ENCODE assay signal across 7 mouse cellular contexts in the genomic region with DNA sequence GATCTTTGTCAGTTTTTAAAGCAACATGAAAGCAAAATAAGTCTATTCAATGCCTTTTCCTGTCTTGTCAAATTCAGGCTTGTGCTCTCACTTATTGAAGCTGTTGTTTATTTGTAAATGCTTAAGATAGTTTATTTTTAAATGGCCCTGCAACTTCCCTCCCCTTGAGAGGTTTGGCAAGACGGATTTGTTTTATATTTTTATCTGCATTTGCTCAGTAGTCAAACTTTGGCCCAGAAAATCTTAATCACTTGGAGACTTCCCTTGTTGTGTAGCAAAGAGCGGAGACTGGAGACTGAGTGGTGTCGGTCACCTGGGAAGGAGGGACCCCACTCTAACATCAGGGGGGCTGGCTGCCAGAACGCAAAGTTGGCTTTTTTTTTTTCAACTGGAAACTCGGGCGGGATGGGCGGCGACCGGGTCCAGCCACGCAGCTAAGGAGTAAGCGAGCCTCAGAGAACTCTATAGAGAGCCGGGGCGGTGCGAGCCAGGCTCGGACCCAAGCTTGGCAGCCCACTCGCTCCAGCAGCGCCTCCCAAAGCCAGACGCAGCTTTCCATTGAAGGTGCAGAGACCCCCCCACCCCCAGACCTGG. TPM values are rescaled to one million over a fixed set of nuclear protein-coding genes. Genes with fewer than 3 reads are reported as not detected.
DNase-seq lines count a peak whose midpoint lies in the region; ATAC-seq lines count a peak whose summit lies in the region.

No protein-coding gene starts in this region.

- WGBS in neural tube, embryonic 11.5 days, result 1% methylated on average over 18 of the region's 18 CpGs
- WGBS in forebrain, embryonic 10.5 days, result under 1% methylated on average over 18 of the region's 18 CpGs
- 3% methylated on average over 18 of the region's 18 CpGs for WGBS in liver, embryonic 11.5 days
- under 1% methylated on average over 18 of the region's 18 CpGs for WGBS in stomach, embryonic 16.5 days

- no peaks in the 10 kb centered on the region for H3K9me3 ChIP-seq in neural tube, embryonic 11.5 days (ENCODE audit: control insufficient read depth, low read length)
- H3K9me3 ChIP-seq in forebrain, embryonic 10.5 days, result no peaks in the 10 kb centered on the region
- no peaks in the 10 kb centered on the region for H3K9me3 ChIP-seq in liver, embryonic 11.5 days (ENCODE audit: control insufficient read depth, low read length)
- H3K9me3 ChIP-seq in stomach, embryonic 16.5 days (replicated peaks; ENCODE audit: control insufficient read depth, low read length), result no peaks in the 10 kb centered on the region

- H3K4me3 ChIP-seq in neural tube, embryonic 11.5 days (ENCODE audit: low read depth, low read length), result peak overlapping the region; percentile 81
- H3K4me3 ChIP-seq in forebrain, embryonic 10.5 days, result peak overlapping the region; percentile 84
- H3K4me3 ChIP-seq in liver, embryonic 11.5 days (ENCODE audit: low read depth, low read length), result peak overlapping the region; percentile 91
- peak overlapping the region; percentile 98 for H3K4me3 ChIP-seq in stomach, embryonic 16.5 days (replicated peaks; ENCODE audit: low read length)

- peak overlapping the region; percentile 60; the same call in 1 of the 2 replicates for H3K27ac ChIP-seq in neural tube, embryonic 11.5 days (ENCODE audit: low read depth, low read length)
- H3K27ac ChIP-seq in forebrain, embryonic 10.5 days, result peak overlapping the region; percentile 99
- H3K27ac ChIP-seq in liver, embryonic 11.5 days (ENCODE audit: low read depth, low read length), result no peak overlapping the region
- peak overlapping the region; percentile 90 for H3K27ac ChIP-seq in stomach, embryonic 16.5 days (ENCODE audit: low read length)

- peak overlapping the region; percentile 41 for H3K9ac ChIP-seq in neural tube, embryonic 11.5 days (ENCODE audit: low read length)
- H3K9ac ChIP-seq in liver, embryonic 11.5 days (ENCODE audit: low read depth, low read length), result peak overlapping the region; percentile 59
- H3K9ac ChIP-seq in stomach, embryonic 16.5 days (ENCODE audit: low read length), result peak overlapping the region; percentile 77

- no peak for DNase-seq in neural tube, embryonic 11.5 days (ENCODE audit: low spot score)
- DNase-seq in neural tube, embryonic 10.5 days (ENCODE audit: extremely low spot score, low spot score), result no peak
- no peak for DNase-seq in forebrain, embryonic 10.5 days (ENCODE audit: extremely low spot score, low spot score)
- no peak for DNase-seq in liver, embryonic 11.5 days (ENCODE audit: low spot score)
- no peak for DNase-seq in cerebellum, postnatal 25 days
- DNase-seq in left cerebral cortex, adult 18-20 months (ENCODE audit: low spot score in 2 of 2), result no peak

- H3K4me2 ChIP-seq in neural tube, embryonic 11.5 days (ENCODE audit: low read depth), result peak overlapping the region; percentile 51
- H3K4me2 ChIP-seq in liver, embryonic 11.5 days, result peak overlapping the region; percentile 74
- peak overlapping the region; percentile 67 for H3K4me2 ChIP-seq in stomach, embryonic 16.5 days (ENCODE audit: low read depth, low read length)

- H3K4me1 ChIP-seq in neural tube, embryonic 11.5 days (ENCODE audit: control insufficient read depth, insufficient read depth, low read length), result peaks cover 5% of the 10 kb centered on the region; the same call in 1 of the 2 replicates
- H3K4me1 ChIP-seq in forebrain, embryonic 10.5 days, result peaks cover 28% of the 10 kb centered on the region
- H3K4me1 ChIP-seq in liver, embryonic 11.5 days (replicated peaks; ENCODE audit: control insufficient read depth, insufficient read depth, low read length), result peaks cover 6% of the 10 kb centered on the region
- peaks cover 5% of the 10 kb centered on the region for H3K4me1 ChIP-seq in stomach, embryonic 16.5 days (ENCODE audit: control insufficient read depth, insufficient read depth, low read length)

- H3K36me3 ChIP-seq in neural tube, embryonic 11.5 days (ENCODE audit: control insufficient read depth, insufficient read depth, low read length), result no peaks in the 10 kb centered on the region
- H3K36me3 ChIP-seq in forebrain, embryonic 10.5 days (replicated peaks), result no peaks in the 10 kb centered on the region
- no peaks in the 10 kb centered on the region for H3K36me3 ChIP-seq in liver, embryonic 11.5 days (ENCODE audit: control insufficient read depth, insufficient read depth, low read length)
- no peaks in the 10 kb centered on the region for H3K36me3 ChIP-seq in stomach, embryonic 16.5 days (ENCODE audit: control insufficient read depth, insufficient read depth, low read length)

- H3K27me3 ChIP-seq in neural tube, embryonic 11.5 days (ENCODE audit: control insufficient read depth, insufficient read depth, low read length), result no peaks in the 10 kb centered on the region
- no peaks in the 10 kb centered on the region for H3K27me3 ChIP-seq in forebrain, embryonic 10.5 days (ENCODE audit: poor library complexity, severe bottlenecking)
- no peaks in the 10 kb centered on the region for H3K27me3 ChIP-seq in liver, embryonic 11.5 days (replicated peaks; ENCODE audit: control insufficient read depth, insufficient read depth, low read length)
- H3K27me3 ChIP-seq in stomach, embryonic 16.5 days (ENCODE audit: control insufficient read depth, insufficient read depth, low read length), result no peaks in the 10 kb centered on the region

- no peak for ATAC-seq in neural tube, embryonic 11.5 days (ENCODE audit: insufficient read depth, low FRiP score, low TSS enrichment)
- peak; percentile 79 for ATAC-seq in liver, embryonic 11.5 days (replicated peaks; ENCODE audit: low FRiP score)
- peak; percentile 90; the same call in 1 of the 2 replicates for ATAC-seq in stomach, embryonic 16.5 days (ENCODE audit: insufficient read depth, low FRiP score)

RNA-seq across cellular contexts. Expression of a gene that starts 6.0 kb away (rescaled TPM):
- 126 and 130 TPM in 2 replicates for polyA plus RNA-seq in neural tube, embryonic 11.5 days (2014; fragmentation: Nextera tagmentation; extraction: Ambion mirVana)
- polyA plus RNA-seq in forebrain, embryonic 10.5 days (2016; fragmentation: Nextera tagmentation; extraction: Ambion mirVana), result 80.7 and 86.3 TPM in 2 replicates
- polyA plus RNA-seq in liver, embryonic 11.5 days (2014; fragmentation: Nextera tagmentation; extraction: Ambion mirVana), result 46.5 and 54.6 TPM in 2 replicates
- 42.7 and 49.0 TPM in 2 replicates for polyA plus RNA-seq in stomach, embryonic 16.5 days (2015; fragmentation: Nextera tagmentation; extraction: Ambion mirVana)
- 10 to 100 TPM; 50.5 to 51.9 TPM for total RNA-seq in left cerebral cortex, adult 18-20 months (2021)

RNA-seq across cellular contexts. Expression of a gene that starts 30.3 kb away (rescaled TPM):
- 13.0 and 18.3 TPM in 2 replicates for polyA plus RNA-seq in neural tube, embryonic 11.5 days (2014; fragmentation: Nextera tagmentation; extraction: Ambion mirVana)
- 14.0 and 16.6 TPM in 2 replicates for polyA plus RNA-seq in forebrain, embryonic 10.5 days (2016; fragmentation: Nextera tagmentation; extraction: Ambion mirVana)
- 6.6 and 9.7 TPM in 2 replicates for polyA plus RNA-seq in liver, embryonic 11.5 days (2014; fragmentation: Nextera tagmentation; extraction: Ambion mirVana)
- polyA plus RNA-seq in stomach, embryonic 16.5 days (2015; fragmentation: Nextera tagmentation; extraction: Ambion mirVana), result 12.3 and 15.0 TPM in 2 replicates
- total RNA-seq in left cerebral cortex, adult 18-20 months (2021), result 10 to 100 TPM; 16.9 to 20.9 TPM

RNA-seq across cellular contexts. Expression of a gene that starts 57.1 kb away (rescaled TPM):
- 24.6 and 29.9 TPM in 2 replicates for polyA plus RNA-seq in neural tube, embryonic 11.5 days (2014; fragmentation: Nextera tagmentation; extraction: Ambion mirVana)
- polyA plus RNA-seq in forebrain, embryonic 10.5 days (2016; fragmentation: Nextera tagmentation; extraction: Ambion mirVana), result 23.3 and 23.9 TPM in 2 replicates
- polyA plus RNA-seq in liver, embryonic 11.5 days (2014; fragmentation: Nextera tagmentation; extraction: Ambion mirVana), result 13.6 and 15.1 TPM in 2 replicates
- polyA plus RNA-seq in stomach, embryonic 16.5 days (2015; fragmentation: Nextera tagmentation; extraction: Ambion mirVana), result 19.6 and 21.2 TPM in 2 replicates
- 10 to 100 TPM; 48.1 to 52.5 TPM for total RNA-seq in left cerebral cortex, adult 18-20 months (2021)
